Mouse (Mus musculus) ES-Bruce4 (cell line): ENCODE results near the gene Oxsr1. TPM values are rescaled to one million over a fixed set of nuclear protein-coding genes. Genes with fewer than 3 reads are reported as not detected.
"Not testable (repeated sequence)": the region's sequence is repeated elsewhere in the genome, so short reads cannot be mapped to it uniquely, and the experiment has no call there.

Experiments
- H3K27ac ChIP-seq: 2 replicates; pipeline ENCODE4 v1.5.1; 2012; ENCODE audit warnings: low read length, inconsistent platforms; ENCODE audit not compliant: insufficient read depth
- H3K27me3 ChIP-seq: 2 replicates; pipeline ENCODE4 v1.6.1; 2012; ENCODE audit warnings: mild to moderate bottlenecking, low read length, inconsistent platforms; ENCODE audit not compliant: control insufficient read depth, poor library complexity, insufficient read depth, severe bottlenecking
- H3K36me3 ChIP-seq: 2 replicates; pipeline ENCODE4 v1.6.1; 2012; ENCODE audit warnings: inconsistent platforms, mild to moderate bottlenecking, low read length, moderate library complexity; ENCODE audit not compliant: control insufficient read depth, poor library complexity, insufficient read depth, severe bottlenecking
- H3K4me1 ChIP-seq: one replicate; pipeline ENCODE4 v1.8.1; 2011; ENCODE audit warnings: low read length; ENCODE audit not compliant: control insufficient read depth, insufficient read depth
- H3K4me3 ChIP-seq: 2 replicates; pipeline ENCODE4 v1.5.1; 2011; ENCODE audit warnings: low read depth, mild to moderate bottlenecking, low read length
- H3K9ac ChIP-seq: 2 replicates; pipeline ENCODE4 v1.6.1; 2012; ENCODE audit warnings: low read depth, mild to moderate bottlenecking, inconsistent platforms; ENCODE audit not compliant: poor library complexity, severe bottlenecking
- H3K9me3 ChIP-seq: replicated peaks from 2 replicates; pipeline ENCODE4 v1.6.1; 2012; ENCODE audit warnings: mild to moderate bottlenecking, low read length, inconsistent platforms; ENCODE audit not compliant: control insufficient read depth, poor library complexity, insufficient read depth, severe bottlenecking
- CTCF ChIP-seq: IDR thresholded peaks from one replicate; pipeline ENCODE4 v1.8.1; 2011; ENCODE audit warnings: low read depth, low read length
- EP300 ChIP-seq: IDR thresholded peaks from 2 replicates; pipeline ENCODE4 v1.6.1; 2011; ENCODE audit warnings: low read depth, low read length; ENCODE audit not compliant: insufficient read depth
- POLR2A ChIP-seq: IDR thresholded peaks from one replicate; pipeline ENCODE4 v1.8.1; 2011; ENCODE audit warnings: low read length; ENCODE audit not compliant: insufficient read depth
- polyA plus RNA-seq: library from polyadenylated mRNA; stranded (reverse); fragments of >200 nt; gene quantifications from 2 replicates; pipeline ENCODE4 v1.2.4, GENCODE M21; 2011; ENCODE audit warnings: low read depth; ENCODE audit not compliant: missing spikeins, insufficient read depth, insufficient read length

Oxsr1 gene
- polyA plus RNA-seq: 85.3 and 86.3 TPM in 2 replicates

GRCm38 (mm10) chr9:119322289-119323259, at the start of gene Oxsr1:
Oxsr1 (minus strand) TSS chr9:119322427.
- peak within 1 kb of the TSS; percentile 98 for H3K4me3 ChIP-seq
- no peaks in the 10 kb centered on the region for H3K4me1 ChIP-seq
- H3K27me3 ChIP-seq: no peaks in the 10 kb centered on the region
- no peak for TF ChIP-seq EP300
- TF ChIP-seq CTCF: peak; percentile 22
- TF ChIP-seq POLR2A: peak; percentile 74
- peaks cover 2% of the 10 kb centered on the region; the same call in 1 of the 2 replicates for H3K36me3 ChIP-seq
- peak within 1 kb of the TSS; percentile 90 for H3K9ac ChIP-seq
- peak within 1 kb of the TSS; percentile 99 for H3K27ac ChIP-seq
- H3K9me3 ChIP-seq: no peaks in the 10 kb centered on the region

GRCm38 (mm10) chr9:119371251-119371650, 49.0 kb upstream of the Oxsr1 start:
- 0 out of 2 replicates have a peak, but pooled peaks cover 2% of the 10 kb centered on the region for H3K36me3 ChIP-seq
- H3K27me3 ChIP-seq: no peaks in the 10 kb centered on the region
- no peak overlapping the region for H3K9ac ChIP-seq
- no peak for TF ChIP-seq POLR2A
- TF ChIP-seq EP300: no peak
- TF ChIP-seq CTCF: no peak
- H3K4me1 ChIP-seq: peaks cover 6% of the 10 kb centered on the region
- no peak overlapping the region for H3K27ac ChIP-seq
- H3K9me3 ChIP-seq: no peaks in the 10 kb centered on the region
- no peak overlapping the region for H3K4me3 ChIP-seq

GRCm38 (mm10) chr9:119370770-119371169, 48.5 kb upstream of the Oxsr1 start:
- not testable (repeated sequence) for H3K9ac ChIP-seq, H3K27me3 ChIP-seq, H3K27ac ChIP-seq, H3K4me1 ChIP-seq, H3K9me3 ChIP-seq, H3K4me3 ChIP-seq, H3K36me3 ChIP-seq

GRCm38 (mm10) chr9:119368367-119368766, 46.1 kb upstream of the Oxsr1 start:
- Histone ChIP-seq H3K4me3 (no peak overlapping the region), H3K36me3 (0 out of 2 replicates have a peak, but pooled peaks cover 2% of the 10 kb centered on the region), H3K27ac (no peak overlapping the region), H3K9me3 (no peaks in the 10 kb centered on the region), H3K9ac (no peak overlapping the region), H3K27me3 (no peaks in the 10 kb centered on the region), H3K4me1 (no peaks in the 10 kb centered on the region)
- TF ChIP-seq CTCF: no peak

- no peak within 1 kb of the TSS for H3K4me3 ChIP-seq
- 0 out of 2 replicates have a peak, but pooled peaks cover 2% of the 10 kb centered on the region for H3K36me3 ChIP-seq
- H3K27ac ChIP-seq: no peak within 1 kb of the TSS
Observed at GRCm38 (mm10) chr9:119365284-119365683, 43.1 kb upstream of the Oxsr1 start, which contains the start of gene Slc22a14. Slc22a14 (minus strand) TSS chr9:119365553.

GRCm38 (mm10) chr9:119363229-119363628, 41.0 kb upstream of the Oxsr1 start:
- Histone ChIP-seq H3K4me3 (no peak overlapping the region), H3K9me3 (no peaks in the 10 kb centered on the region), H3K27ac (no peak overlapping the region), H3K27me3 (no peaks in the 10 kb centered on the region), H3K4me1 (no peaks in the 10 kb centered on the region), H3K36me3 (no peaks in the 10 kb centered on the region), H3K9ac (no peak overlapping the region)
- no peak for TF ChIP-seq POLR2A
- TF ChIP-seq EP300: no peak
- TF ChIP-seq CTCF: no peak

More at GRCm38 (mm10) chr9:119365284-119365683, 43.1 kb upstream of the Oxsr1 start, which contains the start of gene Slc22a14:
- Histone ChIP-seq H3K4me1 (no peaks in the 10 kb centered on the region), H3K9me3 (no peaks in the 10 kb centered on the region), H3K27me3 (no peaks in the 10 kb centered on the region), H3K9ac (no peak within 1 kb of the TSS)
- no peak for TF ChIP-seq POLR2A
- no peak for TF ChIP-seq EP300
- TF ChIP-seq CTCF: no peak
